Mouse (Mus musculus) olfactory bulb, adult 2 months (tissue): ENCODE measurements around the gene Nedd4.

Experiments used
- CTCF ChIP-seq: fragments of 200-500 bp; IDR thresholded peaks from 2 replicates; pipeline ENCODE4 v1.5.1; 2012; ENCODE audit warnings: low read depth, mild to moderate bottlenecking, low read length, moderate library complexity; ENCODE audit not compliant: insufficient read depth
- POLR2A ChIP-seq: fragments of 200-500 bp; IDR thresholded peaks from 2 replicates; pipeline ENCODE4 v1.6.1; 2012; ENCODE audit warnings: mild to moderate bottlenecking, low read depth, low read length, moderate library complexity; ENCODE audit not compliant: insufficient read depth

DNA sequence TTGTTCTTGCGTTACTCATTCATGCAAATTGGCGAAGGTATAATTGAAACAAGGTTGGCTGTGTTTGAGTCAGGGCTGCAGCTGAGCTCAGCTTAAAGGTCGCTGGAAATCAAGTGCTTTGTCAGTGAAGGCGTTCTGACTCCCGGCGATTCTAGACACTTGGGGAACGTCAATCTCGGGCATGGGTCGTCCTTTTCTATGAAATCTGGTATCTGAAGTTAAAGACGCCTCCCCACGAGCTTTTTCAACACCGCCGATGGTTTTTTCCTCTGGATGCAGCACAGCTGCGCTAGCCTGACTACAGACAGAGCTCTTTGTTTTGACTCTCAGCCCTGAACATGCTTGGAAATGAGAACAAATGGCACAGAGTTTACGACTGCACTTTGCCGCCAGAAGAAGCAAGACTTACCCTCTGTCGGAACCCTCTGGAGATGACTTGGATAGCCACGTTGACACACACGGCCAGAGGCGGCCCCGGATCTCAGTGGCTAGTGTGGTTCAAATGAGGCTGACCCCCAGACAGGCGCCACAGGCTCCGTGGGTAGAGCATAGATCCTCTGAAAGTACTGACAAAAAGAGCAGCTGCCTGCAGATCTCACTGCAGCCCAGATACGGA is 31.0 kb downstream of the Nedd4 start:
- TF ChIP-seq POLR2A (no peak), CTCF (no peak)
